Mouse (Mus musculus): Measurements from ENCODE around the gene Il12rb1.

DNA sequence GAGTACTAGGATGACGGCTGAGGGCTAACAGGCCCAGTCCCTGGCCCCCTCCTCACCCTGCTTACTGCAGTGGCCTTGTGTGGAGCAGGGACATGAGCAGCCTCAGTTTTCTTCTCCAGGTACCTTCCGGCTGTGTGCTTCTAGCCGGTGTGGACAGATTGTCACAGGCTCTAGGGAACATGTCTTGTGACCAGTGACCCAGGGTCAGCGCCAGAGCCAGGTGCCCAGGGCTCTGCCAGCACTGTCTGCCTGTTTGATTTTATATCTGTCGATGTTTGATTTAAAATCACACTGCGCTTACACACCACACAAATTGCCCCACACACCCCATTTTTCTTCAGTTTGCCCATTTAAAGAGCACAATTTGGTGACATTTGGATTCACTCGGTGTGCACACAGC, 15.6 kb downstream of the Il12rb1 start:
- no peak for TF ChIP-seq POLR2A (IDR thresholded peaks at IDR 0.05; ENCODE audit: control insufficient read depth, extremely low read depth, insufficient read depth, low read length, poor library complexity)
- no peak for TF ChIP-seq CTCF (IDR thresholded peaks at IDR 0.05; ENCODE audit: borderline replicate concordance, control insufficient read depth, extremely low read depth, insufficient read depth, low read length, poor library complexity)

Measured in thymus, adult 2 months (tissue).